31 mouse cellular contexts compared by ENCODE assay signal in the genomic region with DNA sequence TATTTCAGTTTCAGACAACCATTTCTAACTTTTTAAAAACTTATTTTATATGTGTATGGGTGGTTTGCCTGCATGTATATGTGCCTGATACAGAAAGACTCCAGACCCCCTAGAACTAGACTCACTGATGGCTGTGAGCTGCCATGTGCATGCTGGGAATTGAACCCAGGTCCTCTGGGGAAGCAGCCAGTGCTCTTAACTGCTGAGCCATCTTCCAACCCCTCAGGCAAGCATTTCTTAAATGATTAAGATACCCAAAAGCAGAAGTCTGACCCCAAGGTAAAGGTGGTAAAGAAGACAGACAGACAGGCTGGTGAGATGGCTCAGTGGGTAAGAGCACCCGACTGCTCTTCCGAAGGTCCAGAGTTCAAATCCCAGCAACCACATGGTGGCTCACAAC.
"Had no signal": no experiment of that assay in that cellular context is flagged by ENCODE, and none has a peak within 500 bp of the region (broad histone marks: within the 10 kb centered on the region; RNA-seq: fewer than 3 reads in every experiment).

No protein-coding gene starts in this region.

- DNase-seq: heart, postnatal 10 days; heart, postnatal 36 days; heart, postnatal 4 days; kidney, adult 11 months; kidney, adult 18-20 months; kidney, adult 2 months; kidney, adult 8-10 months; kidney, adult 9 months; kidney, postnatal 10 days; kidney, postnatal 14 days; kidney, postnatal 25 days; kidney, postnatal 36 days; kidney, postnatal 4 days; layer of hippocampus, adult 9-11 months; layer of hippocampus, postnatal 36 days had no signal

- H3K9ac ChIP-seq: heart, embryonic 12.5 days; heart, embryonic 13.5 days; heart, embryonic 15.5 days; hindbrain, embryonic 12.5 days; hindbrain, embryonic 13.5 days; hindbrain, embryonic 14.5 days; hindbrain, embryonic 15.5 days; intestine, embryonic 15.5 days; kidney, embryonic 15.5 days had no signal

- H3K27me3 ChIP-seq: heart, embryonic 12.5 days; heart, embryonic 13.5 days; heart, embryonic 15.5 days; hindbrain, embryonic 12.5 days; hindbrain, embryonic 15.5 days; intestine, embryonic 15.5 days had no signal

- H3K4me3 ChIP-seq: heart, embryonic 10.5 days; heart, embryonic 12.5 days; heart, embryonic 13.5 days; heart, embryonic 15.5 days; hindbrain, embryonic 10.5 days; hindbrain, embryonic 12.5 days; hindbrain, embryonic 13.5 days; hindbrain, embryonic 15.5 days; intestine, embryonic 15.5 days; kidney, embryonic 15.5 days; layer of hippocampus, adult 2 months; left cerebral cortex, adult 2 months had no signal

- H3K36me3 ChIP-seq: heart, embryonic 10.5 days; heart, embryonic 12.5 days; heart, embryonic 13.5 days; heart, embryonic 15.5 days; hindbrain, embryonic 10.5 days; hindbrain, embryonic 12.5 days; hindbrain, embryonic 13.5 days; hindbrain, embryonic 15.5 days; intestine, embryonic 15.5 days; kidney, embryonic 15.5 days had no signal

- H3K9me3 ChIP-seq: heart, embryonic 10.5 days; heart, embryonic 12.5 days; heart, embryonic 13.5 days; heart, embryonic 15.5 days; hindbrain, embryonic 10.5 days; hindbrain, embryonic 12.5 days; hindbrain, embryonic 13.5 days; hindbrain, embryonic 15.5 days; intestine, embryonic 15.5 days; kidney, embryonic 15.5 days had no signal

- H3K27ac ChIP-seq: heart, embryonic 10.5 days; heart, embryonic 13.5 days; heart, embryonic 15.5 days; hindbrain, embryonic 10.5 days; hindbrain, embryonic 12.5 days; hindbrain, embryonic 13.5 days; hindbrain, embryonic 14.5 days; hindbrain, embryonic 15.5 days; hindbrain, postnatal 0 days; intestine, embryonic 15.5 days; kidney, embryonic 15.5 days; kidney, postnatal 0 days; layer of hippocampus, adult 2 months; left cerebral cortex, adult 2 months had no signal

- H3K4me2 ChIP-seq: heart, embryonic 11.5 days; heart, embryonic 12.5 days; heart, embryonic 13.5 days; heart, embryonic 15.5 days; hindbrain, embryonic 12.5 days; hindbrain, embryonic 13.5 days; hindbrain, embryonic 14.5 days; hindbrain, embryonic 15.5 days; intestine, embryonic 15.5 days; kidney, embryonic 15.5 days had no signal
